Mouse (Mus musculus) MN1 (cell line): ENCODE results near the gene Itpr2.

ENCODE experiments used
- DNase-seq: peaks from one replicate; pipeline ENCODE4 v3.0.0-alpha.2; 2016; ENCODE audit warnings: low spot score

Itpr2 gene

GRCm38 (mm10) chr6:146305995-146306394 is 196.0 kb downstream of the Itpr2 start:
- no peak for DNase-seq

- no peak for DNase-seq
Observed at GRCm38 (mm10) chr6:146304088-146304487, 197.9 kb downstream of the Itpr2 start.

GRCm38 (mm10) chr6:146303336-146303735 is 198.7 kb downstream of the Itpr2 start:
- no peak for DNase-seq

- no peak for DNase-seq
Observed at GRCm38 (mm10) chr6:146302574-146303130, 199.4 kb downstream of the Itpr2 start.

GRCm38 (mm10) chr6:146302101-146302500 is 199.9 kb downstream of the Itpr2 start:
- no peak for DNase-seq

- DNase-seq = no peak
Observed at GRCm38 (mm10) chr6:146300961-146301360, 201.1 kb downstream of the Itpr2 start.

- no peak for DNase-seq
Observed at GRCm38 (mm10) chr6:146298712-146299111, 203.3 kb downstream of the Itpr2 start.

GRCm38 (mm10) chr6:146291036-146291435 is 211.0 kb downstream of the Itpr2 start:
- DNase-seq = no peak

- no peak for DNase-seq
Observed at GRCm38 (mm10) chr6:146289801-146290200, 212.2 kb downstream of the Itpr2 start.

- DNase-seq = no peak
Observed at GRCm38 (mm10) chr6:146288266-146288665, 213.8 kb downstream of the Itpr2 start.

- no peak for DNase-seq
Observed at GRCm38 (mm10) chr6:146284921-146285565, 217.0 kb downstream of the Itpr2 start.

GRCm38 (mm10) chr6:146283981-146284380 is 218.0 kb downstream of the Itpr2 start:
- no peak for DNase-seq

- no peak for DNase-seq
Observed at GRCm38 (mm10) chr6:146282061-146282659, 219.9 kb downstream of the Itpr2 start.

- no peak for DNase-seq
Observed at GRCm38 (mm10) chr6:146281176-146281899, 220.7 kb downstream of the Itpr2 start.

GRCm38 (mm10) chr6:146273256-146273655 is 228.8 kb downstream of the Itpr2 start:
- DNase-seq = no peak

GRCm38 (mm10) chr6:146272253-146273036 is 229.6 kb downstream of the Itpr2 start:
- peak; percentile 78 for DNase-seq

- peak; percentile 84 for DNase-seq
Observed at GRCm38 (mm10) chr6:146270776-146271533, 231.1 kb downstream of the Itpr2 start.

- DNase-seq = no peak
Observed at GRCm38 (mm10) chr6:146270162-146270561, 231.9 kb downstream of the Itpr2 start.

- no peak for DNase-seq
Observed at GRCm38 (mm10) chr6:146269291-146269690, 232.7 kb downstream of the Itpr2 start.

GRCm38 (mm10) chr6:146260674-146261376 is 241.2 kb downstream of the Itpr2 start:
- no peak for DNase-seq

GRCm38 (mm10) chr6:146258751-146259150 is 243.3 kb downstream of the Itpr2 start:
- no peak for DNase-seq
